Mouse (Mus musculus) testis, adult 2 months (tissue): ENCODE results near the gene Dnase1l3. TPM values are rescaled to one million over a fixed set of nuclear protein-coding genes. Genes with fewer than 3 reads are reported as not detected.

Experiments used
- H3K27ac ChIP-seq: fragments of 200-500 bp; 2 replicates; pipeline ENCODE4 v1.5.1; 2012; ENCODE audit warnings: low read depth, low read length; ENCODE audit not compliant: control insufficient read depth, insufficient read depth
- H3K27me3 ChIP-seq: fragments of 200-500 bp; 2 replicates; pipeline ENCODE4 v1.6.1; 2012; ENCODE audit warnings: mild to moderate bottlenecking, low read length, moderate library complexity; ENCODE audit not compliant: control insufficient read depth, insufficient read depth
- H3K36me3 ChIP-seq: fragments of 200-500 bp; 2 replicates; pipeline ENCODE4 v1.6.1; 2012; ENCODE audit warnings: mild to moderate bottlenecking, low read length; ENCODE audit not compliant: control insufficient read depth, insufficient read depth
- H3K4me1 ChIP-seq: fragments of 200-500 bp; 2 replicates; pipeline ENCODE4 v1.6.1; 2012; ENCODE audit warnings: low read length; ENCODE audit not compliant: control insufficient read depth, insufficient read depth
- H3K4me3 ChIP-seq: fragments of 200-500 bp; 2 replicates; pipeline ENCODE4 v1.5.1; 2012; ENCODE audit warnings: low read depth, mild to moderate bottlenecking, low read length, moderate library complexity, mixed read lengths; ENCODE audit not compliant: control insufficient read depth
- CTCF ChIP-seq: fragments of 200-500 bp; IDR thresholded peaks from 2 replicates; pipeline ENCODE4 v1.5.1; 2012; ENCODE audit warnings: low read depth, mild to moderate bottlenecking, inconsistent platforms, low read length, moderate library complexity; ENCODE audit not compliant: control insufficient read depth, insufficient read depth, insufficient replicate concordance
- POLR2A ChIP-seq: fragments of 200-500 bp; IDR thresholded peaks from 2 replicates; pipeline ENCODE4 v1.6.1; 2012; ENCODE audit warnings: low read depth, mild to moderate bottlenecking, inconsistent platforms, low read length, moderate library complexity; ENCODE audit not compliant: control insufficient read depth
- polyA plus RNA-seq: library from polyadenylated mRNA; depleted of rRNA; stranded (reverse); fragments of >200 nt; gene quantifications from 2 replicates; pipeline ENCODE4 v1.2.3, GENCODE M21; 2012; rRNA removed

Gene Dnase1l3
- polyA plus RNA-seq: 1.1 and 1.4 TPM in 2 replicates

DNA sequence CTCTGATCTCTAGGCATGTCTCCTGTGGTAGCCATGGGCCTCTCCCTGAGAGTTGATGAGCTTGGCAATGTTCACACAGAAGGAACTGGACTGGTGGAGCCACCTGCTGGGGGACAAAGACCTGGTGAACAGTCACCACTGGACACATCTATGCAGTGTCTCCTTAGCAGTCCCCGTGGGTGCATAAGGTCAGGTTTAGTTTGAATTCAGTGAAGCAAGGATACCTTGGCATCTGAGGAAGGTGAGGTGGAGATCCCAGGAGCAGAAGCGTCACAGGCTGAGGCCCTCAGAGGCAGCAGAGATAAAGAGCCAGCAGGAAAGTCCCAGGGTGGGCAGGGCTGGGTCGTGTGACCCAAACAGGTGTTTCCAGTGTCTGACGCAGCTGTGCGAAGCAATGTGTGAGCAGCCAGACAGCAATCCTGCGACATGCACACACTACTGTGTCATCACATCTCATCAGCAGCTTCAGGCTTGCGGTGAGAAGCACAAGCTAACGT, at the start of gene Dnase1l3:
TSS of gene Dnase1l3 (minus strand) at position 303 of the 497 bp plus-strand sequence.
- no peak within 1 kb of the TSS for H3K4me3 ChIP-seq
- no peak within 1 kb of the TSS for H3K27ac ChIP-seq
- TF ChIP-seq CTCF (peak; percentile 31; the same call in 1 of the 2 replicates), POLR2A (no peak)
- H3K27me3 ChIP-seq: no peaks in the 10 kb centered on the region
- no peaks in the 10 kb centered on the region for H3K4me1 ChIP-seq
- no peaks in the 10 kb centered on the region for H3K36me3 ChIP-seq

DNA sequence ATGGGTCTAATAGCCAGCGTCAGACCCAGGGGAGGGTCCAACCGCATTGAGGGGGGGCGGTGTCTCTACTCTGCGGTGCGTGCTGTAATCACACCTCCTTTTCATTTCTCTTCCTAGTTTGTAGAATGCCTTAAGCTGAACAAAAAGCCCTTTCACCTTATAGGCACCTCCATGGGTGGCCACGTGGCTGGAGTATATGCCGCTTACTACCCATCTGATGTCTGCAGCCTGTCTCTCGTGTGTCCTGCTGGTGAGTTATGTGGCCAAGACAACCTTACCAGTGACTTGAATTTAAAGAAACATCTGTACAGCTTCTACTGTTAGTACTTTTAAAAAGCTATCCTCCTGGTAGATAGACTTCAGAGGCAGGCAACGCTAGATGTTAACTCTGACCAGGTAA, 48.2 kb upstream of the Dnase1l3 start:
- no peaks in the 10 kb centered on the region for H3K36me3 ChIP-seq
- TF ChIP-seq POLR2A (no peak), CTCF (no peak)
- H3K27me3 ChIP-seq: no peaks in the 10 kb centered on the region
- no peaks in the 10 kb centered on the region for H3K4me1 ChIP-seq
- H3K27ac ChIP-seq: no peak overlapping the region
- H3K4me3 ChIP-seq: no peak overlapping the region

DNA sequence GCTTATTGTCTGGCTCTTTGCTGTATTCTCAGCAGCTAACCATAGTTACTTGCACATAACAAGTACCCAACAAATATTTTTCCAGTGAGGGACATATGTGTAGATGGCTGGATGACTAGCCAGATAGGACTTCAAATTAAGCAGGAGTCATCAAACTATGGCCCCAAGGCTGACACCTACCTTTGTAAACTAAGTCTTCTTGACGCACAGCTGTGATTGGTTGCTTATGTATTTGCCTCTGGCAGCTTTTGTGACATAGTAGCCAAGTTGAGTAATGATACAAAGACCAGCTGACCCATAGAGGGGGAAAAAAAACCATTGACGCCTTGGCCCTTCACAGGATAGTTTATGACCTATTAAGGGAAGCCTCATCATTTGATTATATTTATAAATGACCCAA, 47.7 kb upstream of the Dnase1l3 start:
- Histone ChIP-seq H3K27ac (no peak overlapping the region), H3K36me3 (no peaks in the 10 kb centered on the region), H3K27me3 (no peaks in the 10 kb centered on the region), H3K4me1 (no peaks in the 10 kb centered on the region), H3K4me3 (no peak overlapping the region)
- TF ChIP-seq POLR2A: no peak
- TF ChIP-seq CTCF: no peak

DNA sequence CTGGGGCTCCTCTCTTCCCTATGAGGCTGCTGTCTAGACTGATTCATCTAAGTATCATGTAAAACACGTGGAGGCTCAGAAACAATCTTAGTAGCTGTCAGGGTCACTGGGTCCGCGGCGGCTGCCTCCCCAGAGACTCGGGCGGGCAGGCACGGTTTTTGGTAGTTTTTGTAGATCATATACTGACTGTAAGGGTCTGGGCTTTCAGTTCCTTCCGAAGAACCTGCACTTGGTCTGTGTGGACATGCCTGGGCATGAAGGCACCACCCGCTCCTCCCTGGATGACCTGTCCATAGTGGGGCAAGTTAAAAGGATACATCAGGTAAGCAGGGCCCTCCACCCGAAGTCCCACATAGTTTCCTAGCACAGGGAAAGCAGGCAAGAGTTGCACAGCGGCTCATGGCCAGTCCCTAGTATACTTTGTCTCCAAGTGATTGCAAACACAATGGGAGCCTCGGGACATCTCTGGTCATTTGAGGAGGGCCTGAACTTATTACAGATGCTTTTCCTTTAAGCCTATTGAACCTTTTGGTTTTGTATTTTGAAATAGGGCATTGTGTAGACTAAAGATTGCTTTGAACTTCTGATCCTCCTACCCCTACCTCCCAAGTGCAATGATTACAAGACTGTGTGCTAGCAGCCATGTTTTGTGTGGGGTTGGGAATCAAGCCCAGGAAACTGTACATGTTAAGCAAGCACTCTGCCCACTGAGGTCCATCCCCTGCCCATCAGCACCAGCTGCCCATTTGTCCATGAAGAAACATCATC, 46.7 kb upstream of the Dnase1l3 start:
- no peaks in the 10 kb centered on the region for H3K4me1 ChIP-seq
- no peak overlapping the region for H3K4me3 ChIP-seq
- no peak for TF ChIP-seq CTCF
- no peak for TF ChIP-seq POLR2A
- H3K27me3 ChIP-seq: no peaks in the 10 kb centered on the region
- no peaks in the 10 kb centered on the region for H3K36me3 ChIP-seq
- no peak overlapping the region for H3K27ac ChIP-seq

DNA sequence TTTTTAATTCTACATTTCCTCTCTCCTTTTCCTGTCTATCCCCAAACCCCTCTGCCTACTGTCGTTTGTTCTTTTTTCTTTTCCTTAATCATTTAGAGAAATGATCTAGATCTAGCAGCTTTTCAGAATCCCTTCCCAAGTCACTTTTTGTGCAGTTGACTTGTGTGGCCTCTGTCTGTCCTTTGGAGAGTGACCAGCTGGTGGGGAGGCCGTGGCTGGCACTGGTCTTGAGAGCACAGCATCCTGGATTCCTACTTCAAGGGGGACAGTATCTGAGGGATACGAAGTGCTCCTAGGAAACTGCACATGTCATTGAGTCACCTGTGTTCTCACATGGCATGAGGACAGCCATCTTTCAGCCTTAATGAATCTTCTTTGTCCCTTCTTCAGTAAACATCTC, 45.8 kb upstream of the Dnase1l3 start:
- H3K36me3 ChIP-seq: no peaks in the 10 kb centered on the region
- TF ChIP-seq CTCF: no peak
- no peaks in the 10 kb centered on the region for H3K27me3 ChIP-seq
- no peaks in the 10 kb centered on the region for H3K4me1 ChIP-seq
- H3K27ac ChIP-seq: no peak overlapping the region
- no peak overlapping the region for H3K4me3 ChIP-seq

DNA sequence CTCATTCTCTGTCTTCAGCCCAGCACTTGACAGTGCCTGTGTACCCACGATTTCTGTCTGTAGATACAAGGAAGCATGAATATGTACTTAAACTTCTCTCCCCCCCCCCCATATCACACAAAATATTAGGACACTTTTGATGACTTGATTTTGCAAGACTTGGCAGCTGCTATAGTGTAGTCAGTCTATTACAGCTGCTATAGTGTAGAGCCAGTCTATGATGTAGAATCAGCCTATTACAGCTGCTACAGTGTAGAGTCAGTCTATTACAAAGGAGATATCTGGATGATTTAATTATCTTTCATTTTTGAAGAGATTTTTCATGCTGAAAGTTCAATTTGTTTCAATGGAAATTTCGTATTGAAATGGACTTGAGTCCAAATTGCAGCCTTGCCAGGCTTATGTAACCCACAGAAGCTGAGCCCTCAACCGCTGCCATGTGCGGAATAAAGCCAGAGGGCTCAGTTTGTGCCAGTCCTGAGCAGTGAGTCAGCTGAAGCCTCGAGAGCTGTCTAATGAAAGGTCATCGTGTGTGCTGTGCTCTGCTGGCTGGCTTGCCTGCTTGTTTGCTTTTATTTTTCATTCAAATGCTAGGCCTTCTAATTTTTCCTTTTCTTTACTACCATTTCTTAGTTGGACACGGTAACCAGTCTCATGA, 44.5 kb upstream of the Dnase1l3 start:
- Histone ChIP-seq H3K27me3 (no peaks in the 10 kb centered on the region), H3K4me3 (no peak overlapping the region), H3K4me1 (no peaks in the 10 kb centered on the region), H3K36me3 (no peaks in the 10 kb centered on the region), H3K27ac (no peak overlapping the region)
- TF ChIP-seq CTCF (no peak), POLR2A (no peak)

DNA sequence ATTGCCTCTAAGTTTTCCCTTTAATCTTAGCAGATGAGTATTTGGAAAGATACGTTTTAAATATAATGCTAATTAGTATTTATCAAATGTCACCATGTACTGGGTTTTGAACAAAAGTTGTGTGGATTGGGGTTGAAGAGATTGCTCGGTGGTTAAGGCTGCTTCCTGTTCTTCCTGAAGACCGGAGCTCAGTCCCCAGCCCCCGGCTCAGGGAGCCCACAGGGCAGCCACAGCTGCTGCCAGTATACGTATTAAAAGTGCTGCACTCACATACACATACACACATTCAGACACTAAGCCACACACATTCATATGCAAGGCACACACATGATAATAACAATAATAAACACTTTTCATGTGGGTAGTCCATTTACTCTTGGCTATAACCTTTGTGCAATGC, 43.8 kb upstream of the Dnase1l3 start:
- no peaks in the 10 kb centered on the region for H3K27me3 ChIP-seq
- H3K4me1 ChIP-seq: no peaks in the 10 kb centered on the region
- H3K36me3 ChIP-seq: no peaks in the 10 kb centered on the region
- TF ChIP-seq CTCF: no peak
- TF ChIP-seq POLR2A: no peak
- no peak overlapping the region for H3K27ac ChIP-seq
- H3K4me3 ChIP-seq: no peak overlapping the region

DNA sequence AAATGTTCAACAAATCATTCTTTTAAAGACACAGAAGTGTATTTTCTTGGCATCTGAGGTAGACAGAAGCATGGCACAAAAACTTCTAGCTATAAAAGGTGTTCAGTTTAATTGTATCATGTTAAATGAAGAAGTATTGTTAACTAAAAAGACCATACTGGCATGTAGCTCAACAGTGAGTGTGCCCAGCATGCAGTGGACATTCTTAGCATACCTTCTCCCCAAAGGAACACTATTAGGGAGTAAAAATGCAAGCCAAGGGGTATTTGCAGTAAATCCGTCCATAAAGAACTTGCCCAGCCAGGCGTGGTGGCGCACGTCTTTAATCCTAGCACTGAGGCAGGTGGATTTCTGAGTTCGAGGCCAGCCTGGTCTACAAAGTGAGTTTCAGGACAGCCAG, 42.0 kb upstream of the Dnase1l3 start:
- no peak overlapping the region for H3K4me3 ChIP-seq
- TF ChIP-seq CTCF (no peak), POLR2A (no peak)
- no peaks in the 10 kb centered on the region for H3K4me1 ChIP-seq
- H3K36me3 ChIP-seq: no peaks in the 10 kb centered on the region
- no peaks in the 10 kb centered on the region for H3K27me3 ChIP-seq
- no peak overlapping the region for H3K27ac ChIP-seq
